Mouse (Mus musculus) brain, embryonic 14.5 days (tissue): Measurements from ENCODE around the gene Cyth1.

Experiments
- CTCF ChIP-seq: fragments of 200-500 bp; IDR thresholded peaks from 2 replicates; pipeline ENCODE4 v1.5.1; 2012; ENCODE audit warnings: inconsistent platforms, mild to moderate bottlenecking, moderate library complexity, borderline replicate concordance; ENCODE audit not compliant: insufficient read depth, insufficient read length; ENCODE audit errors: extremely low read depth
- POLR2A ChIP-seq: fragments of 200-500 bp; IDR thresholded peaks from 2 replicates; pipeline ENCODE4 v1.6.1; 2012; ENCODE audit warnings: mild to moderate bottlenecking, inconsistent platforms, borderline replicate concordance; ENCODE audit not compliant: poor library complexity, insufficient read depth, insufficient read length, severe bottlenecking; ENCODE audit errors: extremely low read depth

GRCm38 (mm10) chr11:118146446-118146845 is 101.9 kb downstream of the Cyth1 start:
- TF ChIP-seq POLR2A (no peak), CTCF (no peak)
